Mouse (Mus musculus) forebrain, embryonic 15.5 days (tissue): Measurements from ENCODE around the gene Srsf3. TPM values are rescaled to one million over a fixed set of nuclear protein-coding genes. Genes with fewer than 3 reads are reported as not detected.
"Not testable (repeated sequence)": the region's sequence is repeated elsewhere in the genome, so short reads cannot be mapped to it uniquely, and the experiment has no call there.

Experiments used
- ATAC-seq: fragments of 200-750 bp; cut with Nextera tagmentation; replicated peaks from 2 replicates; pipeline ENCODE4 v1.8.0; 2017; ENCODE audit warnings: mild to moderate bottlenecking, moderate TSS enrichment, moderate library complexity
- H3K27ac ChIP-seq: fragments of 300-500 bp; sonication (generic); replicated peaks from 2 replicates; pipeline ENCODE4 v1.5.1; 2015; ENCODE audit warnings: mild to moderate bottlenecking, inconsistent platforms
- H3K27me3 ChIP-seq: fragments of 300-500 bp; sonication (generic); 2 replicates; pipeline ENCODE4 v1.6.1; 2015; ENCODE audit warnings: inconsistent platforms
- H3K36me3 ChIP-seq: fragments of 300-500 bp; sonication (generic); 2 replicates; pipeline ENCODE4 v1.6.1; 2015; ENCODE audit warnings: mild to moderate bottlenecking, inconsistent platforms
- H3K4me1 ChIP-seq: fragments of 300-500 bp; sonication (generic); 2 replicates; pipeline ENCODE4 v1.6.1; 2015; ENCODE audit warnings: inconsistent platforms
- H3K4me2 ChIP-seq: fragments of 300-500 bp; sonication (generic); replicated peaks from 2 replicates; pipeline ENCODE4 v1.6.1; 2015; ENCODE audit warnings: mild to moderate bottlenecking, inconsistent platforms
- H3K4me3 ChIP-seq: fragments of 300-500 bp; sonication (generic); 2 replicates; pipeline ENCODE4 v1.5.1; 2015; ENCODE audit warnings: mild to moderate bottlenecking, inconsistent platforms
- H3K9ac ChIP-seq: fragments of 300-500 bp; sonication (generic); replicated peaks from 2 replicates; pipeline ENCODE4 v1.6.1; 2015; ENCODE audit warnings: mild to moderate bottlenecking, inconsistent platforms
- H3K9me3 ChIP-seq: fragments of 300-500 bp; sonication (generic); 2 replicates; pipeline ENCODE4 v1.6.1; 2016; ENCODE audit warnings: inconsistent platforms
- WGBS: fragments of 180-500 bp; shearing (Covaris S2); methylation state at CpG from one replicate; pipeline ENCODE4 v1.1.7; 2015; ENCODE audit warnings: mixed read lengths; 5-methylcytosine and 5-hydroxymethylcytosine counted together
- polyA plus RNA-seq: library from polyadenylated mRNA; unstranded; fragments of >200 nt; fragmentation: Nextera tagmentation; extraction: Ambion mirVana; gene quantifications from 2 replicates; pipeline ENCODE4 v1.2.1, GENCODE M21; 2015

The Srsf3 gene
- polyA plus RNA-seq, 1 experiment from 2014 or later, result 620 TPM

DNA sequence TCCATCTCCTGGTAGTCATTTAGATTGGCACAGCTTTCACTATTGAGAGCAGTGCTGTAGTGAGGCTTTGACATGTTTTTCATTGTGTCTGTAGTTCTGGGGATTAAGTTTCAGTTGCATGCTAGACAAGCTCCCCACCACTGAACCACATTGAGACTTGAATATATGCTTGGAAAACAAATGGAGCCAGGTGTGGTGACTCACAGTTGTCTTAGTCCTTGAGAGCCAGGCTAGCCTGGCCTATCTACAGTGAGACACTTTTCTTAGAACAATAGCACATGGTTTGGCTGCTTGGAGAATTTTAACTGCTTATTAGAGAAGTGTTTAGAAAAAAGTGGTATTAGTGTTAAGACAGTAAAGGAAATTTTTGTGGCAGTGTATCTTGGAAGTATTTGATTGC is 1.8 kb downstream of the Srsf3 start:
- Histone ChIP-seq H3K4me2 (peak overlapping the region; percentile 73), H3K9ac (peak overlapping the region; percentile 91), H3K36me3 (peaks cover 30% of the 10 kb centered on the region), H3K9me3 (no peaks in the 10 kb centered on the region), H3K27ac (peak overlapping the region; percentile 20; the same call in 1 of the 2 replicates), H3K4me3 (peak overlapping the region; percentile 66), H3K4me1 (peaks cover 52% of the 10 kb centered on the region), H3K27me3 (no peaks in the 10 kb centered on the region)
- no peak for ATAC-seq

DNA sequence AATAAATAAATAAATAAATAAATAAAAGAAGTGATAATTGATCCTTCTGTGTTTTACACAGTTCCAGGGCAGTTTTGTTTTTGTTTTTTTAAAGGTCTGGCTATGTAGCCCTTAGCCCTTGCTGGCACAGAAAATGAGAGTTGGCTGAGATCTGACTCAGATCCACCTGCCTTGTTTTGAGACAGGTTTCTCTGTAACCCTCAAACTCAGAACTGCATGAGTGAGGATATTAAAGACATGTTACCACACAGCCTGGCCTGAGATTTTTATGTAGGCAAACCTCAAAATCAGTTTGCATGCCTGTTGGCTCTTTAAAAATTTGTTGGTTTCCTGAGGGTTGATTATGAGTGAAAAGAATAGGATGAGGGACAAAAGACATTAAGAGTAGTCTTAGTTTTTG is 3.1 kb downstream of the Srsf3 start:
- ATAC-seq, result no peak
- Histone ChIP-seq H3K9ac (no peak overlapping the region), H3K27ac (no peak overlapping the region), H3K9me3 (no peaks in the 10 kb centered on the region), H3K4me1 (peaks cover 63% of the 10 kb centered on the region), H3K4me3 (peak overlapping the region; percentile 66), H3K36me3 (peaks cover 42% of the 10 kb centered on the region), H3K27me3 (no peaks in the 10 kb centered on the region), H3K4me2 (peak overlapping the region; percentile 73)

DNA sequence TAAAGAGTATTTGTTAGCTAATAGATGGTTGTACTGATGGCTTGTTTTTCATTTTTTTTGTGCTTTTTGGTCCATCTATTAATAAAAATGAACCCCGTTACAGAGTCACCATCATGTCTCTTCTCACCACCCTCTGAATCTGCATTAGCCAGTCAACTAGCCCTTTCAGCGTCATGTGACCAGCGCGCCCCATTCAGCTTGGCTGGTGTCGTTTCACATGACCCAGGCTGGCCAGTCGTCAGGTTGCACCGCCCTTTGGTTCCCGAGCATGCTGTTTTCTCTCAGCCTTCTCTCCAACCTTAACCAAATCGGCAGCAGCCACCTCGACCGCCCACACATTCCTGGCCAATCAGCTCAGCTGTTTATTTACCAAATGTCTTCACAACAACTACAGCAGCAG is 6.9 kb downstream of the Srsf3 start:
- ATAC-seq, result no peak
- no peaks in the 10 kb centered on the region for H3K9me3 ChIP-seq
- H3K27me3 ChIP-seq, result no peaks in the 10 kb centered on the region
- peaks cover 76% of the 10 kb centered on the region for H3K36me3 ChIP-seq
- H3K4me1 ChIP-seq, result peaks cover 54% of the 10 kb centered on the region
- no peak overlapping the region for H3K9ac ChIP-seq
- H3K4me2 ChIP-seq, result no peak overlapping the region
- H3K27ac ChIP-seq, result no peak overlapping the region
- WGBS, result 73% methylated on average over 11 of the region's 11 CpGs
- no peak overlapping the region for H3K4me3 ChIP-seq

DNA sequence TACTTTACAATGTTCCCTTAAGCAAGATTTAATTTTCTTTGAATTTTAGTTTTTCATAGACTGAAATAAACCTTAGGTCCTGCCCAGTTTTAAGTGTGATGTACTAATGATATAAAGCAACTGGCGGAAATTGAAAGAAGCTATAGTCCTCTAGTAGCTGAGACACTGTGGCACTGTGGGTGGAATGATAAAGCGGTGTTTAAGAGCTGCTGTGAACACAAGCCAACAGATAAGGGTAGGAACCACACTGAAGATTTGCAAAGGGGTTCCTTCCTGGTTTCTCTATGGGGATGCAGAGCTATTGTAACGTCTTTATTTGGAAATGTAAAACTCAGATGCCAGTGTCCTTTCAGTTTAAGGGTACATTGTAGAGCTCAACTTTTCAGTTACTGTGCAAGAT is 9.2 kb downstream of the Srsf3 start:
- ATAC-seq, H3K9me3 ChIP-seq, H3K27ac ChIP-seq, H3K9ac ChIP-seq, H3K4me2 ChIP-seq, H3K27me3 ChIP-seq, H3K4me3 ChIP-seq: not testable (repeated sequence)
- Histone ChIP-seq H3K36me3 (peaks cover 93% of the 10 kb centered on the region), H3K4me1 (peaks cover 40% of the 10 kb centered on the region)
- WGBS, result 89% methylated on average over 3 of the region's 3 CpGs

DNA sequence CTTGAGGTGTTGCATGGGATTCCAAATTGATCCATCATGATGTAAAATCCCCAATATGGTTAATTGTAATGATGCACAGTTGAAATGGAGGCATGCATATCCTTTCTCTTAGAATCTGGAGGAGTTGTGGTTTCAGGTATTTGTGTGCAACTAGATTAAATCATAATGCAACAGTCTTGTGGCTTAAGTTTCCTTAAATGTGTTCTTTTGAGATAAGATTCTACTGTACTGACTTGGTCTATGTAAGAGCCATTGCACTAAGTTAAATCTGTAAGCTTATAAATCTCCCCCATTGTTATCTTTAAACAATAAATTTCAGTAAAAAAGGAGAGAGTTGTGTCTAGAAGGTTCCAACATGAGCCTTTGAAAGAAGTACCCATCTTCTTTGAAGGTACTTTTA is 10.1 kb downstream of the Srsf3 start:
- peaks cover 88% of the 10 kb centered on the region for H3K36me3 ChIP-seq

DNA sequence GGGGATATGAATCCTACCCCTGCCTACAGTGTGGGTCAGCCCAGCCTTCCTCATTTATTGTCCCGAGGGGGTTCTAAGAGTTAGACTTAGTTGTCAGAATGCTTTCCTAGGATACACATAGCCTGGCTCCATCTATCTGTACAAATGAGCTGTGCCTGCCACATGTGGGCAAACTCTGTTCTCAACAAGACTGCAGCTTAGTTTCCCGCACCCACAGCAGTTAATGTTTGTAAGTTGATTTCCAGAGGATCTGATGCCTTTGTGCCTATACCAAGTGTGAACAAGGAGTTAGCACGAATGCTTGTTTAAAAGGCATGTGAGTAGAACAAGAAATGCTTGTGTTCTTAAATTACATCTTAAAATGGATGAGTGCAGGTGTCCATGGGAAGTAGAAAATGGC is 11.2 kb downstream of the Srsf3 start:
- Histone ChIP-seq H3K4me3 (no peak overlapping the region), H3K4me2 (no peak overlapping the region), H3K9ac (no peak overlapping the region), H3K27me3 (no peaks in the 10 kb centered on the region), H3K4me1 (peaks cover 23% of the 10 kb centered on the region), H3K36me3 (peaks cover 81% of the 10 kb centered on the region), H3K9me3 (no peaks in the 10 kb centered on the region), H3K27ac (no peak overlapping the region)
- WGBS, result 89% methylated on average over 3 of the region's 3 CpGs
- no peak for ATAC-seq

More for the DNA sequence above, 10.1 kb downstream of the Srsf3 start:
- Histone ChIP-seq H3K9me3 (no peaks in the 10 kb centered on the region), H3K4me1 (peaks cover 31% of the 10 kb centered on the region), H3K27me3 (no peaks in the 10 kb centered on the region), H3K27ac (no peak overlapping the region), H3K9ac (no peak overlapping the region), H3K4me3 (no peak overlapping the region), H3K4me2 (no peak overlapping the region)
- ATAC-seq, result no peak

GRCm38 (mm10) chr17:29044146-29044924 is 11.9 kb downstream of the Srsf3 start:
- H3K27ac ChIP-seq, result peak overlapping the region; percentile 38; the same call in 1 of the 2 replicates
- no peaks in the 10 kb centered on the region for H3K27me3 ChIP-seq
- 87% methylated on average over 6 of the region's 6 CpGs for WGBS
- H3K9ac ChIP-seq, result no peak overlapping the region
- H3K36me3 ChIP-seq, result peaks cover 74% of the 10 kb centered on the region
- no peak overlapping the region for H3K4me3 ChIP-seq
- no peaks in the 10 kb centered on the region for H3K9me3 ChIP-seq
- peaks cover 19% of the 10 kb centered on the region for H3K4me1 ChIP-seq
- H3K4me2 ChIP-seq, result no peak overlapping the region
- no peak for ATAC-seq

- no peak overlapping the region for H3K27ac ChIP-seq
- no peak overlapping the region for H3K4me2 ChIP-seq
- no peaks in the 10 kb centered on the region for H3K9me3 ChIP-seq
- peaks cover 68% of the 10 kb centered on the region for H3K36me3 ChIP-seq
- peaks cover 17% of the 10 kb centered on the region for H3K4me1 ChIP-seq
- no peak overlapping the region for H3K4me3 ChIP-seq
- no peak for ATAC-seq
- H3K27me3 ChIP-seq, result no peaks in the 10 kb centered on the region
- no peak overlapping the region for H3K9ac ChIP-seq
- WGBS, result 71% methylated on average over 1 of the region's 1 CpGs
Measured at GRCm38 (mm10) chr17:29044925-29045319, 12.5 kb downstream of the Srsf3 start.

DNA sequence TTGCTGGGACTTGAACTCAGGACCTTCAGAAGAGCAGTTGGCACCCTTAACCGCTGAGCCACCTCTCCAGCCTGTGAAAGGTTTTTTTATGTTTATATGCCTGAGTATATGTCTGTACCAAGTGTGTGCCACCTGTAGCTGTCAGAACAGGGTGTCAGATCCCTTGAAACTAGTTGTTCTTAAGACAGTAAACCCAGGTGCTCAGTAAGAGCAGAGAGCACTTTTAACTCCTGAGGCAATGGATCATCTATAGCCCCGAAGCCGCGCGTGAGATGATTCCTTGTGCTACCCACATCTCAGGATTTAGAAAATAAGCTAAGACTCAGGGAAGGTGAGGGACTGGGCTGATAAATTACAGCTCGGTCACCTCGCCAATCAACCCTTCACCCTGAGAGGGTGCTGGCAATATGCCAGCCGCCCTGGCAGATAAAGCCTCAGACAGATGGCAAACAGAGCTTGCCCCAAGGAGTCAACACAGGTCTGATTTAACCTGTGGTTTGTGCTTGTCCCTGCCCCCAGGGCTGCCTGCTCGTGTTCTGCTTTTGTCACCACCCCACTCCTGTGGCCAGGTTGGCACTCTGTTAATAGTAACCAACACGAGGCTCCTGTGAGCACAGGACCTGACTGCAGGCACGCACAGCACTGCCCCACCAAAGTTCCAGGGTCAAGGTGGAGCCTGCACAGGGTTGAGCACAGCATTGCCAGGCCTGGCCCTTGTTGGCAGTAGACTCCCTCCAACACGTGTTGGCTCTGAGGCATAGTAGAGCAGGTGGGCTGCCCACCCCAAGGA is 13.5 kb downstream of the Srsf3 start:
- Histone ChIP-seq H3K9ac (no peak overlapping the region), H3K36me3 (peaks cover 58% of the 10 kb centered on the region), H3K27ac (peak overlapping the region; percentile 54), H3K9me3 (no peaks in the 10 kb centered on the region), H3K4me1 (peaks cover 11% of the 10 kb centered on the region), H3K27me3 (no peaks in the 10 kb centered on the region), H3K4me3 (no peak overlapping the region), H3K4me2 (no peak overlapping the region)
- 57% methylated on average over 12 of the region's 12 CpGs for WGBS
- 0 out of 2 replicates have a peak, but pooled peaks have one; percentile 12 for ATAC-seq

GRCm38 (mm10) chr17:29046863-29047262 is 14.4 kb downstream of the Srsf3 start:
- peaks cover 52% of the 10 kb centered on the region for H3K36me3 ChIP-seq

DNA sequence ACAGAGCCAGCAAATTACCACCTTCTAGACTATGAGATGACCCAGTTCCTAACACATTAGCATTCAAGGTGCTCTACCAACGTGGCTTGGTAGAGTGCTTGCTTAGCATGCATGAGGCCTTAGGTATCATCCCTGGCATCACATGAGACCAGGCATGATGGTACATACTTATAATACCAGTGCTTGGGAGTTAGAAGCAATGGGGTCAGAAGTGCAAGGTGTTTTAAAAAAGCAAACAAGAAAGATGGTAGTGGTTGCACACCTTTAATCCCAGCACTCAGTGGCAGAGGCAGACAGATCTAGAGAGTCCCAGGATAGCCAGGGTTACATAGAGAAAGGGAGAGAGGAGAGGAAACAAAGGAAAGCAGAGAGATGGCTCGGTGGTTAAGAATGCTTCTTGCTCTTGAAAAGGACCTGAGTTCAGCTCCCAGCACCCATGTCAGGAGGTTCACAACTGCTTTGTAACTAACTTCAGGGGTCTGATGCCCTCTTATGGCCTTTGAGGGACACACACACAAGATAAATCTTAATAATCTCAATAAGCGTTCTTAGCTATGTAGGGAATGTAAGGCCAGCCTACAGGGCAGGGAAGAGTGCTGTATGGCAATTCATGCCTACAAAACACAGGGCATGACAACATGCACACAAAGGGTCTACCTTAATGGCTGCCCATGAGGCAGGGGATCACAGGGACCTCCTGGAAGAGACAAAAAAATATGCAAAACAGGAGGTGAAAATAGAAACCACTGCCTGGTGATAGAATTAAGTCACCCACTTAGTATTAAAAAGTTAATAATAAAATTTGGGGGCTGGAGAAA is 15.5 kb downstream of the Srsf3 start:
- WGBS, result 51% methylated on average over 3 of the region's 3 CpGs
- Histone ChIP-seq H3K4me3 (no peak overlapping the region), H3K9me3 (no peaks in the 10 kb centered on the region), H3K27me3 (no peaks in the 10 kb centered on the region), H3K4me1 (peaks cover 11% of the 10 kb centered on the region), H3K4me2 (no peak overlapping the region), H3K36me3 (peaks cover 41% of the 10 kb centered on the region), H3K9ac (no peak overlapping the region), H3K27ac (no peak overlapping the region)
- no peak for ATAC-seq

More at GRCm38 (mm10) chr17:29046863-29047262, 14.4 kb downstream of the Srsf3 start:
- Histone ChIP-seq H3K27ac (no peak overlapping the region), H3K27me3 (no peaks in the 10 kb centered on the region), H3K9ac (no peak overlapping the region), H3K9me3 (no peaks in the 10 kb centered on the region), H3K4me1 (peaks cover 11% of the 10 kb centered on the region), H3K4me2 (no peak overlapping the region), H3K4me3 (no peak overlapping the region)
- ATAC-seq, result no peak
- 90% methylated on average over 3 of the region's 3 CpGs for WGBS
